Mouse (Mus musculus): ENCODE measurements around the gene Pnpla3.

Gene Pnpla3

GRCm38 (mm10) chr15:84182000-84182399 lies 14.4 kb downstream of the Pnpla3 start:
- DNase-seq: no peak

DNA sequence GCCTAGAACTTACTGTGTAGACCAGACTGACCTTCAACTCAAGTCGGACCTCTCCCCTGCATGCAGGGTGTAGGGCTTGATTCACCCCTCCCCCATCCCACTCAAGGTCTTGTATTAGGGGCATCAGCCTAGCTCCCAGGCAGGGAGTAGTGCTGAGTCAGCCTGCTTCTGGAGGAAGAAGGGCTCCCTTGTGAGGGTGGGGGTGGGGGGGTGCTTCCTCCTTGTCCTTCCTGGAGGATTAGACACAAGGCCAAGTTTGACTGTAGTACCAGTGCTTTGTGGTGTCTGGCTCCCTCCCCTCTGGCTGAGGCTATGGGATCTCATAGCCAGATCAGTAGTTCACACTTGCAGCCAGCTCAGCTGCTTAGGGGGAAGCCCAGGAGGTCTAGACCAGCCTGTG lies 16.3 kb downstream of the Pnpla3 start:
- DNase-seq: no peak

DNA sequence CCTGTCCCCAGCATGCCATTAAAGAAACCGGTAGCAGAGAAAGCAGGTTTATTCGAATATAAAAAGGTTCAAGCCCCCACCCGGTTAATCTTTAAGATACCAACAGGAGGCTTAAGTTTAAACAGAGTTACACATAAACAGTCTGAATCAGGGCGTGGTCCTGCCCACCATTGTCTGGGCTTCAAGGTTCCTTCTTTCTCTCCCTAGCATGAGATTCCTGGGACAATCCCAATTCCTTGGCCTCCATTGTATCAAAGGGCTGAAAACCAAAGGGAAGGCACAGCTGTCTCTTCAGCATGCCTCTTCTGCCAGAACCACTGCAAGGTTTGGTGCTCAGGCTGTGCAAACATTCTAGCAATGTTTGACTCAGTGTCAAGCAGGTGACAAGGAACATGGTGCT lies 18.6 kb downstream of the Pnpla3 start:
- no peak for DNase-seq

GRCm38 (mm10) chr15:84188887-84189530 lies 21.4 kb downstream of the Pnpla3 start:
- no peak for DNase-seq

DNA sequence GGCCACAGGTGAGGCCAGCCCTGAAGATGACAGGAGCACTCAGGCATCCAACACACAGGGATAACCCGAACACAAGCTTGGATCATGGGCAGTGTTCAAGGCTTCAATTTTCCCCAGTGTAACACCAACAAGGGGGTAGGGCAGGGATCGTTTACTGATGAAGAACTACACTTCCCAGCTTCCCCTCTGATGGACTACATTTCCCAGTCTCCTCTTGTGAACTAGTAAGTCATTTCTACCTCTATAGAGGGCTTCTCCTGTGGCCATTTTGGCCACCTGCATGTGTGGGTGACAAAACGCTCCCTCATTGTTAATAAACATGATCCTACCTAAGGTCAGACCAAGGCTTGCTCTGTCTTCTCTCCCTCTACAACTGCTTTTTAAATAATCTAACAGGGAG lies 22.2 kb downstream of the Pnpla3 start:
- no peak for DNase-seq

DNA sequence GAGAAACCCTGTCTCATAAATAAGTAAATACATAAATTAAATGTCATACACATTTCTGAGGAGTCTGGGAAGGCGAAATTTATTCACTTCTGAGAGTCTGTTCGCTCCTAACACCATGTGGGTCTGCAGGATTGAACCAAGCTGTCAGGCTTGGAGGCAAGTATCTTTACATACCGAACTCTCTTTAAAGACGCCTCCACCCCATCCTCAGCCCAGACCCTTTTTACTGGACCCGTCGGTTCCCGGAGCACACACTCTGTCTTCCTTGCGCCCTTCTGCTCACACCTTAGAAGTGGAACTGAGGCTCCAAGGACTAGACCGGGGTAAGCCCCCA lies 24.1 kb downstream of the Pnpla3 start:
- no peak for DNase-seq

- peak; percentile 96 for DNase-seq
Observed at GRCm38 (mm10) chr15:84192058-84192791, 24.6 kb downstream of the Pnpla3 start, which contains the start of gene Samm50. Gene Samm50, plus strand, starts transcription at chr15:84192241.

DNA sequence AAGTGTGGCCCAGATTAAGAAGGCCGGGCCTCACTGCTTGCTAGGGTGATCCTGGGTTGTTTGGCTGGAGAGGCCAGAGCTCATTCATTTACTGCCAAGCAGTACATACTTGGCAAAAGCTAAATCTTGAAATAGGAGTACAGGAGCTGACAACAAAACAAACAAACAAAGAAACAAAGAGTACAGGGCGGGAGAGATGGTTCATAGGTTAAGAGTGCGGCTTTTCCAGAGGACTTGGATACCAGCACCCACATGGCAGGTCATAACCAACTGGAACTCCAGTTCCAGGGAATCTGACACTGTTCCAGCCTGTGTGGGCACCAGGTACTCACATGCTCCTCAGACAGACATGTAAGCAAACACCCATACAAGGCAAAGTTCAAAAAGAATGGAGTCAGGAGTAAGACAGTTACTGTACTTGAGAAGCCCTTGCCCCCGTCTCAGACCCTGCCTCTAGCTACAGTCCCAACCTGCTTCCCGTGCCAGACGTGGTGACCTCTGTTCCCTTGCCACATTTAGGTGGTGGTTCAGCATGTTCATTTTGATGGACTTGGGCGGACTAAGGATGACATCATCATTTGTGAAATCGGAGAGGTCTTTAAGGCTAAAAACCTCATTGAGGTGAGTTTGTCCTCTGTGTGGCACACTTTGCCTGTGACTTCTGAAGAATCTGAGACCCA lies 29.0 kb downstream of the Pnpla3 start:
- no peak for DNase-seq

GRCm38 (mm10) chr15:84207327-84207726 lies 39.7 kb downstream of the Pnpla3 start:
- DNase-seq: no peak

DNA sequence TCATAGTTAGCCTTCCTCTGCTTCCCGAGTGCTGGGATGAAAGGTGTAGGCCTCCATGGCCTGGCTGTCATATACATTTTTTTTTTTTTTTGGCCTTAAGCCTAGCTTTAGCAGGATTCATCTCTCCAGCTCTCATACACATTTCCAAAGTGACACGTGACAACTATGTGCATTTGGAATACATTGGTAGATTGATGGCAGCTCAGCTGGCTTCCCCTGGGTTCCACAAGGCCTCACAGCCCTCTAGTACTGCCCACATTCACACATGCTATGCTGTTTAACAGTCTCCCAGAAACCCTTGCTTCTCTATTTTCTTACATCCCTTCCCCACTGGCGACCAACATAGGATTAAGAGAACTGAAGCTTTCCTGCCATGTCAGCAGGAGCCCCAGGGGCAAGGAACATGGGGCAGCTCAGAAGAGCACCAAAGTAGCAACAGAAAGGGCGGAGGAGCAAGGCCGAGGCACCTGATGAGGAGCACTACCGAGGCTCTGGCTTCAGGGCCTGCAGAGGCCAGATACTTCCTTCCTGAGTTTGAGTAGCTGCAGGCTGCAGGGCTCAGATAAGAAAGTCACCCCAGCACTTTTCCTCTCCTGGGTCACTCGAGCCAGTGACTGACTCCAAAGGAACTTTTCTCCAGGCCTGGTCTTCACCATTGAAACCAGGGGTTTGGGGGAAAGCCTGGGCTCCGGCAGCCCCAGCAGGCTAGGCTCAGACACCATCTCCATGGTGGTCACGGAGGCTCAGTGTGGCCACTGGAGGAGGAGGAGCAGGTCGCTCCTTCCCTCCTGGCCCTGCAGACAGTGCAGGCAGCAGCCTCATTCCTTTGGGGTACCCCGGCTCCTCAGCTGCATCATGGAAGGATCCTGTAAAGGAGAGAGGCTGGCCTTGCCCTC lies 42.1 kb downstream of the Pnpla3 start:
- no peak for DNase-seq

GRCm38 (mm10) chr15:84210461-84210860 lies 42.8 kb downstream of the Pnpla3 start:
- no peak for DNase-seq

GRCm38 (mm10) chr15:84210941-84211340 lies 43.3 kb downstream of the Pnpla3 start:
- DNase-seq: no peak

GRCm38 (mm10) chr15:84211564-84211963 lies 43.9 kb downstream of the Pnpla3 start:
- DNase-seq: no peak

DNA sequence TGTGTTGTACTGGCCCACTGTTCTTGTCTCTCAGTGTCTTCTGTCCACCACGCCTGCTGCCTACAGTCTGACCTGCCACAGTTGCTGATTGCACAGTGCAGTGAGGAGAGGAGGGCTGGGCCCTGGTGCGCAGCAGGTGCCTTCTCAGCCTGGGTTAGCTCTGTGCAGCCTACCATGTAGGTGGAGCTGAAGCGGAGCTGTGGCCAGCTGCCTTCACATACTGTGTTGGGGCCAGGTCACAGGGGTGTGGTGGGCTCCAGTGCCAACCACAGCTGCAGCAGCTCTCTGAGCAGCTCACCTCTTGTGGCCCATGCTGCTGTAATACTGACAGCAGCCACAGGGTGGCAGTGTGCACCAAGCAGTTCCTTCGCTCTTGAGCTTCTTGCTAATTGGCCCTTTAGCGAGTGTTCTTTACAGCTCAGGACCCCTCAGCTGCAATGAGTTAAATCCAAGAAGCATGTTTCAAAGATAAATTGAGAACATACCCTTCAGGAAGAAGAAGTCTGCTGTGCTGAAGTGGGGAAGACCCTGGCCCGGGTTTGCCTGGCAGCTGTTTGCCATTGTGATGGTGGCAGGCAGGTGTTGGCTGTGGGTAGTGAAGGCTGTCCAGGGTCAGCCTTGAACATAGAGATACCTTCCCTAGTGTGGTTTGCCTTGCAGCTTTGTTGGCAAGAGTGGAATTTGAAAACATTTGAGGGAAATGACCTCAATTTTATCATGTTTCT lies 44.6 kb downstream of the Pnpla3 start:
- DNase-seq: peak; percentile 59

DNA sequence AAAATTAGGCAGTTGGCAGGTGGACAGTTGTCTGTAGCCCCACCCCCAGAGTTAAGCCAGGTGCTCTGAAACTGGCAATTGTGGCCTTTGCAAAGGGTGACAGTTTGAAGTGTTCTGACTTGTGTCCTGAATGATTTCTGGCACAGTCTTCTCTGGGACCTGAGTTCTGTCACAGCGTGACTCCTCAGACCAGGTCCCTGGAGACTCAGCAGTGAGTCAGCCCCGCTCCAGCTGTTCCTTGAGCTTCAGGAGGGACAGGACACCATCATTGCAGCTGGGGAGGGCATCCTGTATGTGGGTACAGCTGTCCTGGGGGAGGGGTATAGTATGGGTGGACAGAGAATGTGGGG lies 45.1 kb downstream of the Pnpla3 start:
- DNase-seq: no peak

DNA sequence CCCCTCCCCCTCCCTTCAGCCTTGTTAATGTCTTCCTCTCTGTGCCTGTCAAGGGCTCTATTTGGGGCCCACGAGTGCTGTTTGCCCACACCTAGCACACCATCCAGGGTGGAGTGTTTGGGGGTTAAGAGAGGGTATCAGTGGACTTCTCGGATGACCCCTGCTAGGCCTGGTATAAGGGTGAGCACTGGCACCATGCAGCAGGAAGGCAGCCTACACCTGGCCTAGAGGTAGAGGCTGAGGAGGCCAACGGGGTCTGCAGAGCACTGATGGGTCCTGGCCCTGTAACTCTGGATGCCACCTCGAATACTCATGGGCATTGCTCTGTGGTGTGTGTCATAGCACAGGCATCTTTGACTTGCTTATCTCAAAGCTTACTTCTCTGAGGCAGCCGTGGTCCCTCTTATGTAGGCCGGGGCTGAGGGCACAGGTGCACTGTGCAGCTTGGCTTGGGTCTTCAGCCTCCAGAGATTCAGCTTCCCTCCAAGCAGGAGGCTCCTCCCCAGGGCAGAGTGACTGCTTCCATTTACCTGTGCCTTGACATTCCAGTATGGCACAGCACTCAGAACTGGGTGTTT lies 45.6 kb downstream of the Pnpla3 start:
- no peak for DNase-seq

- no peak for DNase-seq
Observed at GRCm38 (mm10) chr15:84214476-84214875, 46.8 kb downstream of the Pnpla3 start.

- DNase-seq: no peak
Observed at GRCm38 (mm10) chr15:84215273-84215672, 47.6 kb downstream of the Pnpla3 start.

DNA sequence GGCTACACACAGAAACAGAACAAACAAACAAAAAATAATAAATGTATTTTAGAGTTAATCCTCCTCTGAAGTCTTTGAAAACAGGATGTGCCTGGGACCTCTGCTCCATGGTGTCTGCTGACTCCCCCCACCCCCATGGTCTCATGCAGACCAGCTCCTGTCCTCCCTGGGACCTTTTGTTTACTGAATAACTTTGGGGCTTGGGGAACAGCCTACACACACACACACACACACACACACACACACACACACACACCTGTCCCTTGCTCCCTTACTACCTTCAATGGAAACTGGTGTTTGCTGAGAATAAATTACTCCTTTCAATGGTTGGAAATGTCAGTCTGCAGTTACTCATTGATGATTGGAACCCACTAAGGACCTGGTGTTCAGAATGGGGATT lies 48.4 kb downstream of the Pnpla3 start:
- no peak for DNase-seq

GRCm38 (mm10) chr15:84216461-84217084 lies 48.9 kb downstream of the Pnpla3 start:
- no peak for DNase-seq

GRCm38 (mm10) chr15:84217969-84218782 lies 50.5 kb downstream of the Pnpla3 start:
- DNase-seq: no peak

Measured in layer of hippocampus, adult 9-11 months (tissue).